ENCODE assay signal across 23 mouse cellular contexts in genomic region chr13:118441322-118442064, GRCm38 (mm10). TPM values are rescaled to one million over a fixed set of nuclear protein-coding genes. Genes with fewer than 3 reads are reported as not detected.
DNase-seq lines count a peak whose midpoint lies in the region; ATAC-seq and TF ChIP-seq lines count a peak whose summit lies in the region.
"Had no signal": no experiment of that assay in that cellular context is flagged by ENCODE, and none has a peak within 500 bp of the region (broad histone marks: within the 10 kb centered on the region; RNA-seq: fewer than 3 reads in every experiment).

No protein-coding gene starts in this region.

- H3K4me1 ChIP-seq in kidney, adult 2 months (ENCODE audit: control insufficient read depth, insufficient read depth, low read length): no peaks in the 10 kb centered on the region
- no peaks in the 10 kb centered on the region for H3K4me1 ChIP-seq in kidney, embryonic 16.5 days (ENCODE audit: insufficient read depth, low read length)
- no peaks in the 10 kb centered on the region for H3K4me1 ChIP-seq in intestine, embryonic 15.5 days (replicated peaks)
- H3K4me1 ChIP-seq in intestine, postnatal 0 days (replicated peaks; ENCODE audit: control insufficient read depth, insufficient read depth, low read length): no peaks in the 10 kb centered on the region
- H3K4me1 ChIP-seq: embryonic facial prominence, embryonic 10.5 days; embryonic facial prominence, embryonic 12.5 days; forebrain, embryonic 13.5 days; forebrain, embryonic 15.5 days had no signal

- no peak overlapping the region for H3K4me3 ChIP-seq in kidney, adult 2 months (ENCODE audit: insufficient read depth, low read depth, low read length)
- H3K4me3 ChIP-seq in kidney, embryonic 16.5 days (ENCODE audit: low read length): no peak overlapping the region
- H3K4me3 ChIP-seq in intestine, embryonic 15.5 days (replicated peaks): no peak overlapping the region
- no peak overlapping the region for H3K4me3 ChIP-seq in intestine, postnatal 0 days (ENCODE audit: low read depth, low read length)
- H3K4me3 ChIP-seq: embryonic facial prominence, embryonic 10.5 days; embryonic facial prominence, embryonic 12.5 days; forebrain, embryonic 13.5 days; forebrain, embryonic 15.5 days had no signal

- DNase-seq in kidney, adult 2 months: peak; percentile 4
- no peak for DNase-seq in layer of hippocampus, adult 18-20 months (ENCODE audit: low spot score in 2 of 2)
- DNase-seq: adrenal gland, adult 8-10 months; adrenal gland, postnatal 14 days; adrenal gland, postnatal 36 days; B cell, adult 2 months; cerebellum, adult 11-12 months; cerebellum, adult 2 months; cerebellum, adult 9-10 months; cerebellum, postnatal 10 days; cerebellum, postnatal 25 days had no signal

- WGBS in kidney, adult 2 months: 69% methylated on average over 5 of the region's 5 CpGs
- 87% methylated on average over 5 of the region's 5 CpGs for WGBS in kidney, embryonic 16.5 days
- 74% methylated on average over 5 of the region's 5 CpGs for WGBS in intestine, embryonic 15.5 days
- WGBS in intestine, postnatal 0 days: 49% methylated on average over 5 of the region's 5 CpGs

- H3K9ac ChIP-seq in kidney, embryonic 16.5 days (replicated peaks; ENCODE audit: low read length): no peak overlapping the region
- H3K9ac ChIP-seq in intestine, embryonic 15.5 days: no peak overlapping the region
- no peak overlapping the region for H3K9ac ChIP-seq in intestine, postnatal 0 days (ENCODE audit: low read depth, low read length)
- H3K9ac ChIP-seq: embryonic facial prominence, embryonic 12.5 days; forebrain, embryonic 13.5 days; forebrain, embryonic 15.5 days had no signal

- ATAC-seq in kidney, embryonic 16.5 days (ENCODE audit: low FRiP score, low TSS enrichment): no peak
- peak; percentile 92 for ATAC-seq in intestine, embryonic 15.5 days
- peak; percentile 100 for ATAC-seq in intestine, postnatal 0 days
- ATAC-seq: activated CD4-positive, CD25-positive, alpha-beta regulatory T cell, adult 4 months; CD4-positive, CD25-positive, alpha-beta regulatory T cell, adult 4 months; forebrain, embryonic 13.5 days; forebrain, embryonic 15.5 days; Patski had no signal

- no peak overlapping the region for H3K27ac ChIP-seq in kidney, adult 2 months (ENCODE audit: insufficient read depth, low read depth, low read length)
- no peak overlapping the region for H3K27ac ChIP-seq in kidney, embryonic 16.5 days (ENCODE audit: low read length)
- no peak overlapping the region for H3K27ac ChIP-seq in intestine, embryonic 15.5 days
- no peak overlapping the region for H3K27ac ChIP-seq in intestine, postnatal 0 days (ENCODE audit: low read depth, low read length)
- H3K27ac ChIP-seq: embryonic facial prominence, embryonic 10.5 days; embryonic facial prominence, embryonic 12.5 days; forebrain, embryonic 13.5 days; forebrain, embryonic 15.5 days had no signal

- no peak overlapping the region for H3K4me2 ChIP-seq in kidney, embryonic 16.5 days (replicated peaks; ENCODE audit: low read depth, low read length)
- H3K4me2 ChIP-seq in intestine, embryonic 15.5 days (replicated peaks): no peak overlapping the region
- H3K4me2 ChIP-seq in intestine, postnatal 0 days (replicated peaks; ENCODE audit: low read depth): no peak overlapping the region
- H3K4me2 ChIP-seq: embryonic facial prominence, embryonic 12.5 days; forebrain, embryonic 13.5 days; forebrain, embryonic 15.5 days had no signal

- H3K36me3 ChIP-seq in kidney, adult 2 months (ENCODE audit: control insufficient read depth, insufficient read depth, low read length): no peaks in the 10 kb centered on the region
- no peaks in the 10 kb centered on the region for H3K36me3 ChIP-seq in kidney, embryonic 16.5 days (ENCODE audit: insufficient read depth, low read length)
- no peaks in the 10 kb centered on the region for H3K36me3 ChIP-seq in intestine, embryonic 15.5 days
- no peaks in the 10 kb centered on the region for H3K36me3 ChIP-seq in intestine, postnatal 0 days (ENCODE audit: control insufficient read depth, insufficient read depth)
- H3K36me3 ChIP-seq: embryonic facial prominence, embryonic 10.5 days; embryonic facial prominence, embryonic 12.5 days; forebrain, embryonic 15.5 days; G1E had no signal

- H3K9me3 ChIP-seq in kidney, embryonic 16.5 days (ENCODE audit: low read length): no peaks in the 10 kb centered on the region
- no peaks in the 10 kb centered on the region for H3K9me3 ChIP-seq in intestine, embryonic 15.5 days
- no peaks in the 10 kb centered on the region for H3K9me3 ChIP-seq in intestine, postnatal 0 days (ENCODE audit: control insufficient read depth)
- H3K9me3 ChIP-seq: embryonic facial prominence, embryonic 10.5 days; embryonic facial prominence, embryonic 12.5 days; forebrain, embryonic 13.5 days; forebrain, embryonic 15.5 days; G1E had no signal

- no peak for TF ChIP-seq POLR2A in kidney, adult 2 months (IDR thresholded peaks at IDR 0.05; ENCODE audit: low read depth, low read length)

- TF ChIP-seq CTCF in kidney, adult 2 months (conservative IDR thresholded peaks at IDR 0.05; ENCODE audit: insufficient read depth, insufficient read length, low read depth, low read length): no peak
- TF ChIP-seq CTCF in intestine, postnatal 0 days (IDR thresholded peaks at IDR 0.05; ENCODE audit: low read depth): no peak

- H3K27me3 ChIP-seq in kidney, adult 2 months (replicated peaks; ENCODE audit: control insufficient read depth, insufficient read depth, low read length): no peaks in the 10 kb centered on the region
- H3K27me3 ChIP-seq in kidney, embryonic 16.5 days (ENCODE audit: insufficient read depth, low read length): no peaks in the 10 kb centered on the region
- H3K27me3 ChIP-seq in intestine, embryonic 15.5 days (replicated peaks): no peaks in the 10 kb centered on the region
- H3K27me3 ChIP-seq in intestine, postnatal 0 days (replicated peaks; ENCODE audit: control insufficient read depth, insufficient read depth, low read length): no peaks in the 10 kb centered on the region
- H3K27me3 ChIP-seq: CH12.LX; embryonic facial prominence, embryonic 12.5 days; forebrain, embryonic 13.5 days; forebrain, embryonic 15.5 days had no signal

RNA-seq across cellular contexts. Expression of gene Mrps30, which starts 54.4 kb away (rescaled TPM):
- 15.5 and 19.8 TPM in 2 replicates for polyA plus RNA-seq in kidney, adult 2 months (2012; rRNA removed)
- polyA plus RNA-seq in kidney, embryonic 16.5 days (2015; fragmentation: Nextera tagmentation; extraction: Ambion mirVana): 28.9 and 30.6 TPM in 2 replicates
- 34.5 and 36.6 TPM in 2 replicates for polyA plus RNA-seq in intestine, embryonic 15.5 days (2015; fragmentation: Nextera tagmentation; extraction: Ambion mirVana)
- 20.2 and 21.4 TPM in 2 replicates for polyA plus RNA-seq in intestine, postnatal 0 days (2015; fragmentation: Nextera tagmentation; extraction: Ambion mirVana)
- total RNA-seq in layer of hippocampus, adult 18-20 months (2021): 10 to 100 TPM; 17.0 to 17.4 TPM

RNA-seq across cellular contexts. Expression of gene B430218F22Rik, which starts 55.1 kb away (rescaled TPM):
- polyA plus RNA-seq in kidney, adult 2 months (2012; rRNA removed): 0.14 and 0.20 TPM in 2 replicates
- polyA plus RNA-seq in kidney, embryonic 16.5 days (2015; fragmentation: Nextera tagmentation; extraction: Ambion mirVana): 0.89 and 0.91 TPM in 2 replicates
- 0.58 and 0.70 TPM in 2 replicates for polyA plus RNA-seq in intestine, embryonic 15.5 days (2015; fragmentation: Nextera tagmentation; extraction: Ambion mirVana)
- polyA plus RNA-seq in intestine, postnatal 0 days (2015; fragmentation: Nextera tagmentation; extraction: Ambion mirVana): 0.63 and 0.93 TPM in 2 replicates
- total RNA-seq in layer of hippocampus, adult 18-20 months (2021): under 1 TPM; 0.28 to 0.54 TPM
- total RNA-seq: adrenal gland, postnatal 14 days; adrenal gland, postnatal 36 days had no signal
